Mouse (Mus musculus): ENCODE data around the gene Pea15a.

DNA sequence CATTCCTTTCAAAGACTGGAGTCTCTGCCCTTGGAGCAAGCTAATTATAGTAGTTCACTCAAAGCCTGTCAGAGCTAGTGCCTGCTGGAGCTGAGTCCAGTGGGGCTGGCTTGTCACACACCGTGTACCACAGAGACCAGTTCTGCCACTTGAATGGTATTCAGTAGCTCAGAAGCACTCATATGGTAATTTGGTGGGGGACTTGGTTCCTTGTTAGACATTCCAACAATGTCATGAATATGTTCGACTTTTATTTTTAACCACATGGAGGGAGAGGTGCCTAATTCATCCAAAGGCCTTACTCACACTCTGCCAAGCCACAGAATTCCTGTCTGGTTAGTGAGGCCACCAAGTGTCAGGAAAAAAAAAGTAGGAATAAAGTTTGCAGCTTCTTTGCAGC, 35.8 kb upstream of the Pea15a start:
- no peak for TF ChIP-seq CTCF (IDR thresholded peaks at IDR 0.05; ENCODE audit: borderline replicate concordance, insufficient read depth, low read depth, low read length)
- TF ChIP-seq POLR2A (IDR thresholded peaks at IDR 0.05; ENCODE audit: borderline replicate concordance, insufficient read depth, low read length), result no peak
